Mouse (Mus musculus) stomach, postnatal 0 days (tissue): ENCODE measurements around the gene Gpr27. TPM values are rescaled to one million over a fixed set of nuclear protein-coding genes. Genes with fewer than 3 reads are reported as not detected.

ENCODE experiments used
- ATAC-seq: fragments of 200-750 bp; cut with Nextera tagmentation; 2 replicates; pipeline ENCODE4 v1.8.0; 2017; ENCODE audit not compliant: low FRiP score, low TSS enrichment
- DNase-seq: peaks from one replicate; pipeline ENCODE4 v3.0.0-alpha.2; 2016; ENCODE audit warnings: low spot score
- H3K27ac ChIP-seq: fragments of 300-500 bp; sonication (generic); replicated peaks from 2 replicates; pipeline ENCODE4 v1.5.1; 2014; ENCODE audit warnings: mild to moderate bottlenecking, control low read depth
- H3K27me3 ChIP-seq: fragments of 300-500 bp; sonication (generic); 2 replicates; pipeline ENCODE4 v1.6.1; 2014; ENCODE audit warnings: low read length; ENCODE audit not compliant: control insufficient read depth, insufficient read depth
- H3K36me3 ChIP-seq: fragments of 300-500 bp; sonication (generic); 2 replicates; pipeline ENCODE4 v1.6.1; 2014; ENCODE audit warnings: low read length, mixed read lengths; ENCODE audit not compliant: control insufficient read depth, insufficient read depth
- H3K4me1 ChIP-seq: fragments of 300-500 bp; sonication (generic); replicated peaks from 2 replicates; pipeline ENCODE4 v1.6.1; 2014; ENCODE audit warnings: antibody characterized with exemption; ENCODE audit not compliant: control insufficient read depth, insufficient read depth
- H3K4me2 ChIP-seq: fragments of 300-500 bp; sonication (generic); replicated peaks from 2 replicates; pipeline ENCODE4 v1.6.1; 2014; ENCODE audit warnings: low read depth, mild to moderate bottlenecking, control low read depth, moderate library complexity
- H3K4me3 ChIP-seq: fragments of 300-500 bp; sonication (generic); 2 replicates; pipeline ENCODE4 v1.5.1; 2014; ENCODE audit warnings: low read depth, low read length, control low read depth
- H3K9ac ChIP-seq: fragments of 300-500 bp; sonication (generic); 2 replicates; pipeline ENCODE4 v1.6.1; 2014; ENCODE audit warnings: mild to moderate bottlenecking, low read length, control low read depth, mixed read lengths
- H3K9me3 ChIP-seq: fragments of 300-500 bp; sonication (generic); 2 replicates; pipeline ENCODE4 v1.6.1; 2016; ENCODE audit warnings: low read length; ENCODE audit not compliant: control insufficient read depth
- CTCF ChIP-seq: IDR thresholded peaks from 2 replicates; pipeline ENCODE4 v1.5.1; 2016; ENCODE audit warnings: antibody characterized with exemption, low read depth, mild to moderate bottlenecking, moderate library complexity
- EP300 ChIP-seq: optimal IDR thresholded peaks from 2 replicates; pipeline ENCODE3; 2016; ENCODE audit warnings: antibody characterized with exemption
- WGBS: fragments of 180-500 bp; shearing (Covaris S2); extraction: QIAGEN DNeasy Blood & Tissue Kit; methylation state at CpG from one replicate; pipeline ENCODE4 v1.1.7; 2014; 5-methylcytosine and 5-hydroxymethylcytosine counted together
- polyA plus RNA-seq: library from polyadenylated mRNA; unstranded; fragments of >200 nt; fragmentation: Nextera tagmentation; extraction: Ambion mirVana; gene quantifications from 2 replicates; pipeline ENCODE4 v1.2.1, GENCODE M21; 2015

Gpr27 gene
- polyA plus RNA-seq, 1 experiment from 2014 or later, result 2.5 TPM

DNA sequence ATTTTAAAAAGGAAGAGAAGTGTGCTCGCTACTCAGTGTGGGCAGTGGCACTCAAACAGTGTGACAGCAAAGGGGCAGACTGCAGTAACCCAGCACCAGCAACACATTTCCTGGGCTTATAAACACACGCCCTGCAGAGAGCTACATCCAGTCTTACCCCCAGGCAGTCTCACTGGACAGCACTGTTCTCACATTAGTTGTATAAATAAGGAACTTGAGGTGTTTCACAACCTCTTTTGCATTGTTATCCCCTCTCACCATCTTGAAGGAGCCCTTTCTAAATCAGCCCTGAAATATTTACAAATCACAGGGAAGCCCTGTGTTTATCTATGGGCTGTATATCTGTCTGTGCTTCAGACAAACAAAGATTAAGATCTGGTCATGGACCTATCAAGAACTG lies 43.2 kb upstream of the Gpr27 start:
- no peaks in the 10 kb centered on the region; the same call in 1 of the 2 replicates for H3K4me1 ChIP-seq
- TF ChIP-seq CTCF (no peak), EP300 (no peak)
- H3K9ac ChIP-seq, result no peak overlapping the region
- no peak overlapping the region for H3K4me3 ChIP-seq
- DNase-seq (no peak), ATAC-seq (no peak)
- 55% methylated on average over 2 of the region's 2 CpGs for WGBS
- H3K27ac ChIP-seq, result no peak overlapping the region
- H3K4me2 ChIP-seq, result no peak overlapping the region
- no peaks in the 10 kb centered on the region for H3K9me3 ChIP-seq
- H3K36me3 ChIP-seq, result 0 out of 2 replicates have a peak, but pooled peaks cover 3% of the 10 kb centered on the region
- H3K27me3 ChIP-seq, result no peaks in the 10 kb centered on the region

DNA sequence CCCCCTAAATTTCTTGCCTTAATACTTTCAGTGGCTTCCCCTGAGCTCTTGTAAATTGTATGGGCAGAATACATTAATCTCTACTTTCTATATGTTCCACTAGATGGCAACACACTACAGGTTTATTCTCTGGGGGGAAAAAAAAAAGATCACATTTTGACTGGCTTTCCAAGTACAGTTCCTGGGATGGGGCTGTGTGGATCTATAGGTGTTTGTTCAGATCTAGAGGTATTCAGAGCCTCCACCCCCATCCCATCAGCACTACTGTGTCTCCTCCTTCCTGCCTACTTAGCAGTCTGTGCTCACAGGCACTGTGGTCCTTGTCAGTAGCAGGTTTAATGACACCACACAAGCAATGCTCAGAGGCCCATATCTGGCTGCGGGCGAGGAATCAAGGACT lies 40.1 kb upstream of the Gpr27 start:
- Histone ChIP-seq H3K27ac (no peak overlapping the region), H3K4me2 (no peak overlapping the region), H3K27me3 (no peaks in the 10 kb centered on the region), H3K4me1 (no peaks in the 10 kb centered on the region), H3K4me3 (no peak overlapping the region), H3K9ac (no peak overlapping the region), H3K36me3 (0 out of 2 replicates have a peak, but pooled peaks cover 3% of the 10 kb centered on the region), H3K9me3 (no peaks in the 10 kb centered on the region)
- DNase-seq (no peak), ATAC-seq (no peak)
- WGBS, result 77% methylated on average over 2 of the region's 2 CpGs
- TF ChIP-seq CTCF (peak; percentile 65), EP300 (no peak)

DNA sequence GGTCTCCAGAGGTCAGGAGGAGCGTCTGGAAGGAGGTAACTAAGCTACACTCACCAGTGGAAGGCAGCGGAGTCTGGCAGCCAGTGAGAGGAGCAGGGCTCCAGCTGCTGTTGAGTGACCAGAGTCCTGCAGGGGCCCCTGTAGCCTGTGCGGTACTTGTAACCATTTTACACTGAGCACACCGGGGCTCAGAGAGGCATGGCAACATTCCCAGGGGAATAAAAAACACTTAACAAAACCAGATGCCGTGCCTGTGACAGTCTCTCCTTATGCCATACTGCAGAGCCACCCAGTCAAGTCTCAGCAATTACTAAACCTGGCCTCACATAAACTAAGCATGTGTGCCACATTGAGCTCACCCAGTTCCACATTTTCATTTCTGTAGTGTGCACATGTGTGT lies 38.1 kb upstream of the Gpr27 start:
- no peak overlapping the region for H3K9ac ChIP-seq
- H3K4me2 ChIP-seq, result no peak overlapping the region
- H3K27ac ChIP-seq, result no peak overlapping the region
- no peaks in the 10 kb centered on the region for H3K4me1 ChIP-seq
- H3K27me3 ChIP-seq, result no peaks in the 10 kb centered on the region
- 54% methylated on average over 5 of the region's 5 CpGs for WGBS
- 0 out of 2 replicates have a peak, but pooled peaks cover 3% of the 10 kb centered on the region for H3K36me3 ChIP-seq
- no peak for DNase-seq
- no peak overlapping the region for H3K4me3 ChIP-seq
- ATAC-seq, result no peak
- H3K9me3 ChIP-seq, result no peaks in the 10 kb centered on the region
- TF ChIP-seq EP300, result no peak

DNA sequence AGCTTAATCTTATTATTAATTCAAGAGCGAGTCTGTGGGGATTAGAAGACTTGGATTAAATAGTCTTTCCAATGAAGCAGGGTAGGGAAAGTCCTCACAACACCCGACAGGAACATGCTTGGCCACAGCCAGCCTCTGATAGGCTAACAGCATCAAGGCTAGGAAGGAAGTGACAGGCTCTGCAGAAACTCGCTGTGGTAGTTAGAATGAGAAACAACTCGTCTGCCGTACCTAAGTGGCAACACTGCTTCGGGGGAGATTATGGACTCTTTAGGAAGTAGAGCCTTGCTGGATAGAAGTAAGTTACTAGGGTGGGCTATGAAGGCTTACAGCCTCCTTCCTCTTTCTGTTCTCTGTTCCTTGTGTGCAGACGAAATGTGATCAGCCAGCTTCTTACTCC lies 37.0 kb upstream of the Gpr27 start:
- Histone ChIP-seq H3K9me3 (no peaks in the 10 kb centered on the region), H3K36me3 (0 out of 2 replicates have a peak, but pooled peaks cover 3% of the 10 kb centered on the region), H3K4me3 (no peak overlapping the region), H3K27me3 (no peaks in the 10 kb centered on the region), H3K27ac (no peak overlapping the region), H3K4me1 (no peaks in the 10 kb centered on the region), H3K4me2 (no peak overlapping the region), H3K9ac (no peak overlapping the region)
- DNase-seq (no peak), ATAC-seq (no peak)
- WGBS, result 58% methylated on average over 7 of the region's 7 CpGs
- TF ChIP-seq CTCF (no peak), EP300 (no peak)

DNA sequence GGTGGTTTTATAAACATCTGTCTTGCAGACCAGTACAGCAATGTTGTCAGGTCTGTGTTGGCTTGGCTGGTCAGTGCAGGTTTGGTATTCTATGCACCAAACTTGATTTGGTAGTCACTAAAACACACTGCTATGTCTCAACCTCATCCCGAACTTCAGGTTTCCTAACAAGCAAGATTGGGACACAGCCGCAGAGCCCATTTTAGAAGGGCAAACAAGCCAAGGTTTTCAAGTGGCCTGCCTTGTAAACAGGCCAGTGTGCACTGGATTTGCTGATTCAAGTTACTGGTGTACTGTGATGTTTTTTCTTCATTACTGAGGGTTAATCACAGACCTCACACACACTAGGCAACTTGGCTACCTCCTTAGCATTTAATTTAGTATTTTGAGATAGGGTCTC lies 36.4 kb upstream of the Gpr27 start:
- H3K27ac ChIP-seq, result no peak overlapping the region
- no peaks in the 10 kb centered on the region for H3K4me1 ChIP-seq
- H3K9me3 ChIP-seq, result no peaks in the 10 kb centered on the region
- no peak overlapping the region for H3K4me3 ChIP-seq
- 92% methylated on average over 2 of the region's 2 CpGs for WGBS
- H3K27me3 ChIP-seq, result no peaks in the 10 kb centered on the region
- TF ChIP-seq CTCF (no peak), EP300 (no peak)
- ATAC-seq (no peak), DNase-seq (no peak)
- H3K36me3 ChIP-seq, result 0 out of 2 replicates have a peak, but pooled peaks cover 3% of the 10 kb centered on the region
- H3K9ac ChIP-seq, result no peak overlapping the region
- H3K4me2 ChIP-seq, result no peak overlapping the region

DNA sequence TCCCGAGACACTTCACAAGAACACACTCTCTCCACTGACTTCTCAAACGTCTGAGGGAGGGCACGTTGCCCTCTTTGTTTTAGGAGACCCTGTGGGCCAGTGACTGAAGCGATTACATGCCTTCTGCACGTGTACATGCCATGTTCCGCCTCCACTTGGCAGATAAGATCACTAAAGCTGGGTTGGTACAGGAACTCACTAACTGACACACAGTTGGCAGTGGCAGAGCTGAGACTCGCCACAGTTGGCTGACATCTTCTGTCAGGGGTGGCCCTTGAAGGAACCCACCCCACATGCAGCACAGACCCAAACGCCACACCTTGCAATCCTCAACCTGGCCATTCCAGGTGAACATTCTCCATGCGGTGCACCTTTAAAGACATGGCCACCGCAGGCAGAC lies 33.9 kb upstream of the Gpr27 start:
- no peak for DNase-seq
- H3K4me3 ChIP-seq, result no peak overlapping the region

More for the DNA sequence above, 33.9 kb upstream of the Gpr27 start:
- TF ChIP-seq EP300 (no peak), CTCF (no peak)
- no peak for ATAC-seq
- Histone ChIP-seq H3K4me1 (no peaks in the 10 kb centered on the region), H3K36me3 (no peaks in the 10 kb centered on the region), H3K4me2 (no peak overlapping the region), H3K27me3 (no peaks in the 10 kb centered on the region), H3K27ac (no peak overlapping the region), H3K9ac (no peak overlapping the region), H3K9me3 (no peaks in the 10 kb centered on the region)
- 82% methylated on average over 10 of the region's 10 CpGs for WGBS
